Mouse (Mus musculus) CH12.LX (cell line): Measurements from ENCODE around the gene Frzb. TPM values are rescaled to one million over a fixed set of nuclear protein-coding genes. Genes with fewer than 3 reads are reported as not detected.

Experiments
- DNase-seq: peaks from one replicate; pipeline ENCODE4 v3.0.0-alpha.2; 2013; ENCODE audit errors: extremely low read depth
- H3K27ac ChIP-seq: 2 replicates; pipeline ENCODE4 v1.5.1; 2012; ENCODE audit warnings: low read depth, mild to moderate bottlenecking, control low read depth, moderate library complexity; ENCODE audit not compliant: insufficient read depth
- H3K27me3 ChIP-seq: replicated peaks from 2 replicates; pipeline ENCODE3; 2012; ENCODE audit warnings: inconsistent platforms
- H3K36me3 ChIP-seq, 2 experiments: replicated peaks in 1 of 2; 2 replicates each; pipeline versions ENCODE3 to v1.6.1; 2012; ENCODE audit warnings: inconsistent platforms in 1 of 2, low read length in 1 of 2, mild to moderate bottlenecking in 1 of 2, mixed read lengths in 1 of 2, moderate library complexity in 1 of 2; ENCODE audit not compliant: control insufficient read depth in 1 of 2, insufficient read depth in 1 of 2
- H3K4me1 ChIP-seq, 2 experiments: 2 replicates each; pipeline ENCODE4 v1.6.1; 2012; ENCODE audit warnings: inconsistent platforms in 1 of 2, moderate library complexity in 1 of 2; ENCODE audit not compliant: insufficient read depth in 2 of 2, control insufficient read depth in 1 of 2
- H3K4me2 ChIP-seq: 2 replicates; pipeline ENCODE4 v1.6.1; 2012; ENCODE audit warnings: low read depth, mild to moderate bottlenecking, control low read depth; ENCODE audit not compliant: poor library complexity, insufficient read depth, severe bottlenecking
- H3K4me3 ChIP-seq, 3 experiments: fragments of 150-350 bp in 1 of 3; sonication (generic) in 1 of 3; replicated peaks in 1 of 3; 2 replicates each; pipeline versions ENCODE3 to v1.5.1; 2011 to 2012; ENCODE audit warnings: low read depth in 2 of 3, low read length in 2 of 3, mild to moderate bottlenecking in 2 of 3, moderate library complexity in 2 of 3, control low read depth in 1 of 3, improper control_type of control experiment in 1 of 3, inconsistent platforms in 1 of 3, mixed read lengths in 1 of 3; ENCODE audit not compliant: poor library complexity in 1 of 3
- H3K79me2 ChIP-seq: replicated peaks from 2 replicates; pipeline ENCODE4 v1.6.1; 2012; ENCODE audit warnings: mild to moderate bottlenecking, moderate library complexity; ENCODE audit not compliant: control insufficient read depth, poor library complexity, insufficient read depth, severe bottlenecking; ENCODE audit errors: extremely low read depth
- H3K9ac ChIP-seq: 2 replicates; pipeline ENCODE4 v1.6.1; 2012; ENCODE audit warnings: low read depth, mild to moderate bottlenecking, control low read depth, moderate library complexity; ENCODE audit not compliant: insufficient read depth
- H3K9me3 ChIP-seq: replicated peaks from 2 replicates; pipeline ENCODE3; 2012; ENCODE audit warnings: low read length, inconsistent platforms, mixed read lengths
- BHLHE40 ChIP-seq: IDR thresholded peaks from 2 replicates; pipeline ENCODE4 v1.6.1; 2011; ENCODE audit warnings: mild to moderate bottlenecking, low read depth, low read length, improper control_type of control experiment
- CHD2 ChIP-seq: IDR thresholded peaks from 2 replicates; pipeline ENCODE4 v1.6.1; 2011; ENCODE audit warnings: low read length, improper control_type of control experiment
- CTCF ChIP-seq, 2 experiments: IDR thresholded peaks in 1 of 2; conservative IDR thresholded peaks in 1 of 2; 2 replicates each; pipeline ENCODE4 v1.5.1; 2011 to 2012; ENCODE audit warnings: low read depth in 2 of 2, low read length in 2 of 2, improper control_type of control experiment in 1 of 2, inconsistent platforms in 1 of 2, mild to moderate bottlenecking in 1 of 2, moderate library complexity in 1 of 2
- ETS1 ChIP-seq: conservative IDR thresholded peaks from 2 replicates; pipeline ENCODE4 v1.6.1; 2012; ENCODE audit warnings: low read depth, mild to moderate bottlenecking, inconsistent platforms, low read length, improper control_type of control experiment, moderate library complexity
- GABPA ChIP-seq: IDR thresholded peaks from 2 replicates; pipeline ENCODE4 v1.6.1; 2012; ENCODE audit warnings: low read depth, low read length, improper control_type of control experiment, inconsistent platforms; ENCODE audit not compliant: insufficient replicate concordance
- KAT2A ChIP-seq: IDR thresholded peaks from 2 replicates; pipeline ENCODE4 v1.6.1; 2012; ENCODE audit warnings: low read length, improper control_type of control experiment, inconsistent platforms; ENCODE audit not compliant: insufficient replicate concordance
- MAFK ChIP-seq: IDR thresholded peaks from 2 replicates; pipeline ENCODE4 v1.6.1; 2011; ENCODE audit warnings: low read length, improper control_type of control experiment; ENCODE audit not compliant: insufficient replicate concordance
- MAX ChIP-seq: IDR thresholded peaks from 2 replicates; pipeline ENCODE4 v1.6.1; 2011; ENCODE audit warnings: low read length, improper control_type of control experiment
- POLR2A ChIP-seq: IDR thresholded peaks from 2 replicates; pipeline ENCODE4 v1.6.1; 2011; ENCODE audit warnings: low read depth, mild to moderate bottlenecking, improper control_type of control experiment, low read length
- POLR2AphosphoS2 ChIP-seq: IDR thresholded peaks from 2 replicates; pipeline ENCODE4 v1.6.1; 2011; ENCODE audit warnings: low read depth, low read length, improper control_type of control experiment
- TBP ChIP-seq: conservative IDR thresholded peaks from 2 replicates; pipeline ENCODE4 v1.6.1; 2011; ENCODE audit warnings: low read depth, low read length, improper control_type of control experiment
- USF1 ChIP-seq: IDR thresholded peaks from 2 replicates; pipeline ENCODE4 v1.6.1; 2014; ENCODE audit warnings: low read depth, mild to moderate bottlenecking, inconsistent platforms, low read length, improper control_type of control experiment
- ZC3H11A ChIP-seq: IDR thresholded peaks from 2 replicates; pipeline ENCODE4 v1.6.1; 2012; ENCODE audit warnings: low read depth, mild to moderate bottlenecking, inconsistent platforms, low read length, improper control_type of control experiment
- dilution Hi-C: fragments of 300-500 bp; cut with MboI; formaldehyde crosslinking; loops from 2 replicates; pipeline ENCODE4 v1.14.3; 2020; ENCODE audit warnings: low sequenced_read_pairs; ENCODE audit not compliant: extremely low pct_unique_long_range_greater_than_20kb, extremely low pct_ligation_motif_present
- in situ Hi-C: fragments of 300-500 bp; cut with MboI; formaldehyde crosslinking; loops from 3 replicates; pipeline ENCODE4 v1.14.3; 2019; ENCODE audit warnings: low sequenced_read_pairs, low pct_ligation_motif_present, low pct_unique_long_range_greater_than_20kb, mixed read lengths
- polyA plus RNA-seq: library from polyadenylated mRNA; unstranded; fragments of >175 nt; gene quantifications from 2 replicates; pipeline ENCODE4 v1.2.1, GENCODE M21; 2012; ENCODE audit warnings: low read depth; ENCODE audit not compliant: insufficient read length
- total RNA-seq, 2 experiments: library from RNA; depleted of rRNA; stranded (reverse); fragments of 300-350 nt in 1 of 2; fragments of >200 nt in 1 of 2; gene quantifications; 2 replicates each; pipeline ENCODE4 v1.2.3; 2012 to 2014

Gene Frzb
- total and polyA plus RNA-seq, 3 experiments, result not detected

GRCm38 (mm10) chr2:80404770-80405169 is 42.7 kb downstream of the Frzb start:
- dilution Hi-C loops, result no loop called here
- no peak overlapping the region for H3K27ac ChIP-seq
- H3K4me3 ChIP-seq, result no peak overlapping the region
- no peaks in the 10 kb centered on the region for H3K36me3 ChIP-seq
- no peaks in the 10 kb centered on the region for H3K27me3 ChIP-seq
- TF ChIP-seq MAFK, result no peak
- TF ChIP-seq TBP, result no peak
- no peak for TF ChIP-seq KAT2A
- no peaks in the 10 kb centered on the region for H3K79me2 ChIP-seq
- no peak overlapping the region for H3K9ac ChIP-seq
- no peak overlapping the region for H3K4me2 ChIP-seq
- H3K4me1 ChIP-seq, result no peaks in the 10 kb centered on the region
- in situ Hi-C loops, result no loop called here
- no peaks in the 10 kb centered on the region for H3K9me3 ChIP-seq
- no peak for DNase-seq

- H3K27me3 ChIP-seq, result no peaks in the 10 kb centered on the region
- no peaks in the 10 kb centered on the region for H3K4me1 ChIP-seq
- no peak overlapping the region for H3K4me2 ChIP-seq
- H3K9me3 ChIP-seq, result no peaks in the 10 kb centered on the region
- TF ChIP-seq ZC3H11A (no peak), TBP (no peak), ETS1 (no peak), POLR2A (no peak), CHD2 (no peak), USF1 (no peak), GABPA (no peak)
- DNase-seq, result no peak
- dilution Hi-C loops (no loop called here), in situ Hi-C loops (no loop called here)
- H3K36me3 ChIP-seq, result no peaks in the 10 kb centered on the region
- H3K4me3 ChIP-seq, result no peak overlapping the region
- H3K9ac ChIP-seq, result no peak overlapping the region
- H3K79me2 ChIP-seq, result no peaks in the 10 kb centered on the region
- no peak overlapping the region for H3K27ac ChIP-seq
These were observed 48.8 kb downstream of the Frzb start for GRCm38 (mm10) chr2:80398595-80399099.

GRCm38 (mm10) chr2:80396864-80397263 is 50.6 kb downstream of the Frzb start:
- H3K79me2 ChIP-seq, result no peaks in the 10 kb centered on the region
- DNase-seq, result no peak
- no peak overlapping the region for H3K4me2 ChIP-seq
- H3K36me3 ChIP-seq, result no peaks in the 10 kb centered on the region
- TF ChIP-seq POLR2AphosphoS2 (no peak), MAX (no peak), BHLHE40 (no peak), CTCF (conservative IDR thresholded peaks at IDR 0.05 in 1 of 2, IDR thresholded peaks at IDR 0.05 in 1 of 2; ENCODE audit: low read depth in 2 of 2, low read length in 2 of 2) (no peak), KAT2A (no peak)
- no peak overlapping the region for H3K4me3 ChIP-seq
- in situ Hi-C loops, result no loop called here
- H3K27ac ChIP-seq, result no peak overlapping the region
- dilution Hi-C loops, result no loop called here
- H3K9ac ChIP-seq, result no peak overlapping the region
- no peaks in the 10 kb centered on the region for H3K27me3 ChIP-seq
- H3K4me1 ChIP-seq, result no peaks in the 10 kb centered on the region
- H3K9me3 ChIP-seq, result no peaks in the 10 kb centered on the region
